Mouse (Mus musculus): Measurements from ENCODE around the gene AC161166.1. TPM values are rescaled to one million over a fixed set of nuclear protein-coding genes. Genes with fewer than 3 reads are reported as not detected.

Gene AC161166.1
- polyA plus RNA-seq, 1 experiment from 2014 or later = 1.2 TPM

DNA sequence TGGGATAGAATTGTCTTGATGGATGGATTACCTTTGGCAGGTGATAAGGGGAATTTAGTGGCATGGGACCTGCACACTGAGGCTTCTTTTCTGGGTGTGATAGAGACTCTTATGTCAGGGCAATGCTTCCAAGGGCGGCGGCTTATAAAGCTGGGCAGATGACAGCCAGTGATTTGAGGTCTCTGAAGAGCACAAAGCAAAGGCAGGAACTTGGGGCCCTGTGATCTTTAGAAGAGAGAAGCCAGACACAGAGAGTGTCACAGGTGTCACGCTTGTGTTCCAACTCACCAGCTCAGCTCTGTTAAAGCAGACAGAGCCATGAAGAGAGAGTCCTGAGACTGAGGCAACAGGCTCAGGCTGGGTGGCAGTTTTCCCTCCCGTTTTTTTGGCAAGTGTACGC lies 44.4 kb downstream of the AC161166.1 start:
- Histone ChIP-seq H3K9me3 (0 out of 2 replicates have a peak, but pooled peaks cover 3% of the 10 kb centered on the region), H3K4me2 (replicated peaks) (no peak overlapping the region), H3K9ac (no peak overlapping the region), H3K27me3 (replicated peaks) (no peaks in the 10 kb centered on the region), H3K4me3 (no peak overlapping the region), H3K27ac (no peak overlapping the region), H3K4me1 (peaks cover 4% of the 10 kb centered on the region; the same call in 1 of the 2 replicates), H3K36me3 (no peaks in the 10 kb centered on the region)
- no peak for ATAC-seq (ENCODE audit: low FRiP score, low read depth)
- WGBS = 83% methylated on average over 5 of the region's 5 CpGs

DNA sequence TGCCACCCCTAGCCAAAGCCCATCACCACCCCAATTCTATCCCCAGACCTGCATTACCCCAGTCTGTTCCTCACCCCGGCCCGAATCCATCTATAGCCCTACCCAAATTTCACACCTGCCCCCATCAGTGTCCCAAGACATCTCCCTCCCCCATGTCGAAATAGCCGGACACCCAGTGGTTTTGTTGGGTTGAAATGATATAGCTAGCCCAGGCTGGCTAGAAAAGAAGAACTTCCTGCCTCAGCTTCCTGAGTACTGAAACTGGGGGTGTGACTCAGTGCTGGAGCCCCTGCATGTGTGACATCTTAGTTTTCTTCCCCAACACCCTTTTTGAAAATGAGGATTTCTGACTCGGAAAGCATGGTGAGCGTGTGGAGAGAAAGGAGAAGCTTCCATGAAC lies 45.4 kb downstream of the AC161166.1 start:
- no peak overlapping the region for H3K27ac ChIP-seq

DNA sequence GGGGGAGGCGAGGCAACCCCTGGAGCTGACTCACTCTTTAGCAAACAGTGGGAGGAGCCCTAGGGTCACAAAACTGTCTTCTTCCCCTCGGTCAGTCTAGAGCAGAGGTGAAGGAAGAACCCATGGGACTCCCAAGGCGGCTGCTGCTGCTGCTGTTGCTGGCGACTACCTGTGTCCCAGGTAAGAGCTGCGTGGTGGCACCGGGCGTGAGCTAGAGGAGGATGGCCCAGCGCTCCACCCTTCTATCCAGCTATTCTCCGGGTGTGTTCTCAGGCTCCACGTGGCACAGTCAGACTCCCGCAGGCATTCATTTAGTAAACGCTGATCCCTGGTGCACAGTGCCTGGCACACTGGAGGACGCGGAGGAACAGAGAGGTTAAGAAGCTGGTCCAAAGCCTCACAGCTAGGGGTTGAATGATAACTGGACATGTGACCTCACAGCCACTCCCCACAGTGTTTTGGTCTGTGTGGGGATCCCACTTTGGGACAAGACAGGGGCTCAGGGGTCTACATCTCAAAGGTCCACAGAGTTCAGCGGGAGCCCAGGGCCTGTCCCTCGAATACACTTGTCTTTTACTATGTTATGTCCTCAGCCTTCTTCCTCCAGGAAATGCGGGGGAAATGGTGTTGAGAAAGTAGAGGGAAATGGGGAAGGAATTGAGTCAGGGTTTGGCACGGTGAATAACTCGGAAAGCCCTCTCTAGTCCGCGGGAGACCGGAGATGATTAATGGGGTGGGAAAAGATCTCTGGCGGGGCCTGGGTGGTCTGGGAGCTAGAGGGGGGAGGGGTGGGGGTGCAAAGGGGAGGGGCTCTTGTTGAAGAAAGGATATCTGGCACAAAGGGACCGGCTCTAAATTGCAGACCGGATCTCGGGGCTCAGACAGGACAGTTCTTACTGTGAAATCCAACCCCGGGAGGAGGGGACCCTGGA lies 49.6 kb downstream of the AC161166.1 start, which contains the start of gene Plaur:
Gene Plaur, plus strand, starts transcription at position 97 of the 932 bp plus-strand sequence.
- H3K9ac ChIP-seq = no peak within 1 kb of the TSS
- WGBS = 9% methylated on average over 27 of the region's 27 CpGs
- no peak within 1 kb of the TSS for H3K4me3 ChIP-seq
- H3K27me3 ChIP-seq (replicated peaks) = no peaks in the 10 kb centered on the region
- no peaks in the 10 kb centered on the region for H3K36me3 ChIP-seq
- peak within 1 kb of the TSS; percentile 42 for H3K4me2 ChIP-seq (replicated peaks)
- H3K9me3 ChIP-seq = no peaks in the 10 kb centered on the region
- no peak within 1 kb of the TSS for H3K27ac ChIP-seq
- ATAC-seq (ENCODE audit: low FRiP score, low read depth) = peak; percentile 63
- peaks cover 11% of the 10 kb centered on the region for H3K4me1 ChIP-seq

More for the DNA sequence above, 45.4 kb downstream of the AC161166.1 start:
- H3K9ac ChIP-seq = no peak overlapping the region
- 93% methylated on average over 6 of the region's 6 CpGs for WGBS
- no peak overlapping the region for H3K4me3 ChIP-seq
- no peak for ATAC-seq (ENCODE audit: low FRiP score, low read depth)
- H3K27me3 ChIP-seq (replicated peaks) = no peaks in the 10 kb centered on the region
- H3K9me3 ChIP-seq = 0 out of 2 replicates have a peak, but pooled peaks cover 3% of the 10 kb centered on the region
- H3K36me3 ChIP-seq = no peaks in the 10 kb centered on the region
- H3K4me2 ChIP-seq (replicated peaks) = no peak overlapping the region
- peaks cover 11% of the 10 kb centered on the region for H3K4me1 ChIP-seq

DNA sequence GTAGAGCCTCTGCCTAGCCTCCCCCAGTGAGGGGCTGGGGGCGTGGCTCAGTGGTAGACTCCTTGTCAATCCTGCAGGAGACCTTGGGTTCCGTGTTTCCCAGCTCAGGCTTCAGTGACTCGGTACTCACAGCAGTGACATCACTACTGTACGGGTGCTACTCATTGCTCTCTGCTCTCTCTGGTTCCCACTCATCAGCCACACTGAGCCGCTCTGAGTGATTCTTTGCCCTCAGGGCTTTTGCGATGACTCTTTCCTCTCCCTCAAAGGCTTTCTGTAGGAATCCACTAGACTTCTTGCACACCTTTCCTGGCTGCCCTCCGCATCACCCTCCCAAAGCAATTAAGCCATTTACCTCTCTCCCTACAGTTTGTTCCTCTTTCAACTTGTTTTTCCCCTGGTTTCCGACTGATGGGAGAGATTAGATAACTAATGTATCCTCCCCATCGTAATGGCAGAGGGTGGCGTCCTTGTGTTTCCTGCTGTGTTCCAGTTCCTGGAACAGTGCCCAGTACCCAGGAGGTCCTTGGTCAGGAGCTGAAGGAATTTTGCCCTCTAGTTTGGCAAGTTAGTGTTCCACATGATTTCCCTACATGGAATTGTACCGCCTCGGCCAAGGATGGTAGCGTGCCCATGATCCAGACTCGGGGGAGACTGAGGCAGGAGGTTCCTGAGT lies 50.7 kb downstream of the AC161166.1 start:
- Histone ChIP-seq H3K27me3 (replicated peaks) (no peaks in the 10 kb centered on the region), H3K9ac (no peak overlapping the region), H3K4me1 (peaks cover 11% of the 10 kb centered on the region), H3K4me2 (replicated peaks) (no peak overlapping the region), H3K27ac (no peak overlapping the region), H3K36me3 (no peaks in the 10 kb centered on the region), H3K4me3 (no peak overlapping the region), H3K9me3 (no peaks in the 10 kb centered on the region)
- no peak for ATAC-seq (ENCODE audit: low FRiP score, low read depth)
- WGBS = 68% methylated on average over 14 of the region's 14 CpGs

Other genes starting within 250 kb of the AC161166.1 start
- 7.1 and 7.2 TPM in 2 replicates for gene Zfp93, start 242.0 kb downstream of the AC161166.1 start, polyA plus RNA-seq (2016; fragmentation: Nextera tagmentation; extraction: Ambion mirVana)
- 41.3 and 43.7 TPM in 2 replicates for gene Zfp61, start 211.2 kb downstream of the AC161166.1 start, polyA plus RNA-seq (2016; fragmentation: Nextera tagmentation; extraction: Ambion mirVana)
- gene Zfp94, start 195.8 kb downstream of the AC161166.1 start, polyA plus RNA-seq (2016; fragmentation: Nextera tagmentation; extraction: Ambion mirVana) = 16.3 and 18.4 TPM in 2 replicates
- gene Tescl, start 178.5 kb downstream of the AC161166.1 start, polyA plus RNA-seq (2016; fragmentation: Nextera tagmentation; extraction: Ambion mirVana) = not detected in 2 replicates
- not detected in 2 replicates for gene Lypd5, start 163.3 kb downstream of the AC161166.1 start, polyA plus RNA-seq (2016; fragmentation: Nextera tagmentation; extraction: Ambion mirVana)
- 1.7 and 2.3 TPM in 2 replicates for gene Kcnn4, start 142.2 kb downstream of the AC161166.1 start, polyA plus RNA-seq (2016; fragmentation: Nextera tagmentation; extraction: Ambion mirVana)
- 29.7 and 30.6 TPM in 2 replicates for gene Smg9, start 112.8 kb downstream of the AC161166.1 start, polyA plus RNA-seq (2016; fragmentation: Nextera tagmentation; extraction: Ambion mirVana)
- not detected in 2 replicates for gene Irgc1, start 60.2 kb downstream of the AC161166.1 start, polyA plus RNA-seq (2016; fragmentation: Nextera tagmentation; extraction: Ambion mirVana)
- gene Plaur, start 50.0 kb downstream of the AC161166.1 start, polyA plus RNA-seq (2016; fragmentation: Nextera tagmentation; extraction: Ambion mirVana) = 1.7 and 2.0 TPM in 2 replicates
- gene Cadm4, start 30.4 kb downstream of the AC161166.1 start, polyA plus RNA-seq (2016; fragmentation: Nextera tagmentation; extraction: Ambion mirVana) = 42.8 and 60.0 TPM in 2 replicates
- gene Zfp428, start 5.4 kb downstream of the AC161166.1 start, polyA plus RNA-seq (2016; fragmentation: Nextera tagmentation; extraction: Ambion mirVana) = 172 and 176 TPM in 2 replicates
- 27.5 and 30.7 TPM in 2 replicates for gene Irgq, start 18.2 kb upstream of the AC161166.1 start, polyA plus RNA-seq (2016; fragmentation: Nextera tagmentation; extraction: Ambion mirVana)
- gene Pinlyp, start 33.7 kb upstream of the AC161166.1 start, polyA plus RNA-seq (2016; fragmentation: Nextera tagmentation; extraction: Ambion mirVana) = not detected in 2 replicates
- gene Xrcc1, start 33.8 kb upstream of the AC161166.1 start, polyA plus RNA-seq (2016; fragmentation: Nextera tagmentation; extraction: Ambion mirVana) = 83.4 and 89.8 TPM in 2 replicates
- 17.2 and 18.7 TPM in 2 replicates for gene Ethe1, start 75.1 kb upstream of the AC161166.1 start, polyA plus RNA-seq (2016; fragmentation: Nextera tagmentation; extraction: Ambion mirVana)
- gene Zfp575, start 75.2 kb upstream of the AC161166.1 start, polyA plus RNA-seq (2016; fragmentation: Nextera tagmentation; extraction: Ambion mirVana) = 4.3 and 4.5 TPM in 2 replicates
- not detected in 2 replicates for gene Phldb3, start 98.3 kb upstream of the AC161166.1 start, polyA plus RNA-seq (2016; fragmentation: Nextera tagmentation; extraction: Ambion mirVana)
- gene Lypd3, start 124.1 kb upstream of the AC161166.1 start, polyA plus RNA-seq (2016; fragmentation: Nextera tagmentation; extraction: Ambion mirVana) = 0.43 and 0.87 TPM in 2 replicates
- gene Tex101, start 164.2 kb upstream of the AC161166.1 start, polyA plus RNA-seq (2016; fragmentation: Nextera tagmentation; extraction: Ambion mirVana) = not detected in 2 replicates
- not detected in 2 replicates for gene BC049730, start 196.8 kb upstream of the AC161166.1 start, polyA plus RNA-seq (2016; fragmentation: Nextera tagmentation; extraction: Ambion mirVana)
- gene Gm4763, start 214.5 kb upstream of the AC161166.1 start, polyA plus RNA-seq (2016; fragmentation: Nextera tagmentation; extraction: Ambion mirVana) = not detected in 2 replicates
- gene Cd177, start 247.9 kb upstream of the AC161166.1 start, polyA plus RNA-seq (2016; fragmentation: Nextera tagmentation; extraction: Ambion mirVana) = 0.22 TPM in 1 of 2 replicates, not detected in the other